Mouse (Mus musculus) lung, postnatal 36 days (tissue): ENCODE results near the gene Ptprz1.
"Not testable (repeated sequence)": the region's sequence is repeated elsewhere in the genome, so short reads cannot be mapped to it uniquely, and the experiment has no call there.

Experiments
- DNase-seq: peaks from one replicate; pipeline ENCODE4 v3.0.0; 2022; ENCODE audit warnings: mixed read lengths

Ptprz1 gene

GRCm38 (mm10) chr6:23014988-23015613, 139.8 kb downstream of the Ptprz1 start:
- no peak for DNase-seq

DNA sequence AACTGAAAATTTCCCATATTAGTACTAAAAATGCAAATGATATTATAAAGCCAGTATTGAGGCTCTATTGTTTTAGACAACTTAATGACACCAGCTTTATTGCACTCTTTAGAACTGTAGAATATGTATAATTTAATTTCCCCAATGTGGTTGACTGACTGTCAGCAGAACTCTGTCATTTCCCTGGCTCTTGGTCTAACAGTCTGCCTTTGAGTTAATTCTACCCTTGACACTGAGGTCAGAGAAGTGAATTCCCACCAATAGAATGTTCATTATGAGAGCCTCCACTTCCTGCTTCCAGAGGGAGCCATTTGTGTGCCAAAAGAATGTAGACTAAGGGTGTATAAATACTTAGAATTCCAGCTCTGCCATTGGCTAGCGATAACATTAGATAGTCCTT, 152.9 kb downstream of the Ptprz1 start:
- DNase-seq, result no peak

DNA sequence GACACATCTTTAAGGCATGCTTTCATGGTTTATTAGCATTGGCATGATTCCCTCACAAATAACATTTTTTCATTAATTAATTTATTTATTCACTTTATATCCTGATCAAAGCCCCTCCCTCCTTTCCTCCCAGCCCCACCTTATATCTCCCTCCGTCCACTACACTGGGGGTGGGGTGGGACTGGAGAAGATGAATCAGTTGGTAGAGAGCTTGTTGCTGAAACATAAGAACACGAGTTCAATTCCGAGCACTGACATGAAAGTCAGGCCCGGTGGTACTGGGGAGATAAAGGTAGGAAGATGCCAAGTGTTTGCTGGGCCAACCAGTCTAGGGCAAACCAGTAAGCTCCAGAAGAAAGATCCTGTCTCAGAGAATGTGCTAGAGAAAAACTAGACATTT, 173.5 kb downstream of the Ptprz1 start:
- DNase-seq, result no peak

DNA sequence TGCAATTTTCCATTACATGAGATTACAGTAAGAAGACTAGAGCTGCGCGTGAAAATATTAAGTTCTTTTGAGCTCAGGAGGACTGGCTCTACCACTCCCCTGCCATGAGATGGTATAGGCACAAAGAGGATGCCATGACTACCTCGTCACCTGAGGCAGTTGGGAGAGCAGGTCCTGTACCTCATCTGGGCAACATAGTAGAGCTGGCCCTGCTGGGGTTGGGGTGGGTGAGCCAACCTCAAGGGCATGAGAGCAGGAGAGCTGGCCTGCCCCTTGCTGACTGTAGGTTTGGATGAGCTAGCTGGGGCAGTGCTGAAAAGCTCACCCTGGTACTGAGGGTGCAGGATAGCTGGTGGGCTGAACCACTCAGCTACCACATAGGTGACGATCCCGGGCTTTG, 180.4 kb downstream of the Ptprz1 start:
- no peak for DNase-seq

GRCm38 (mm10) chr6:23076060-23076459, 200.8 kb downstream of the Ptprz1 start:
- DNase-seq, result no peak

DNA sequence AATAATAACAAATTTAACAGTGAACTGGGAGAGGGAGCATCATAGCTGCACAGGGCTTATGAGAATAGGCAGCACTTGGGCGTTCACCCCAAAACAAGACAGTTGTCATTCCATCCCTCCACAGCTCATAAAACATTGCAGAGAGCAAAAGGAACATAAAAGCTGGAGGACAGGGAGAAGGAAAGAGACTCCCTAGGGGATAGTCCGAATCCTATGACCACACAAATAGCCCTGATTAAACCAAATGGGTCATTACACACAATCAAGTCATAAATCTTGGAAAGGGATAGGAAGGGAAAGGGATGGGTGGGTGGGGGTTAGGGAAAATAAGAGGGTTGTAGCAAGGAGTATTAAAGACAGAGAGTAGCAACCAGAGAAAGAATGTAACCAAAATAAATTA, 203.0 kb downstream of the Ptprz1 start:
- no peak for DNase-seq

- no peak for DNase-seq
These were observed 204.8 kb downstream of the Ptprz1 start for GRCm38 (mm10) chr6:23079991-23080680.

DNA sequence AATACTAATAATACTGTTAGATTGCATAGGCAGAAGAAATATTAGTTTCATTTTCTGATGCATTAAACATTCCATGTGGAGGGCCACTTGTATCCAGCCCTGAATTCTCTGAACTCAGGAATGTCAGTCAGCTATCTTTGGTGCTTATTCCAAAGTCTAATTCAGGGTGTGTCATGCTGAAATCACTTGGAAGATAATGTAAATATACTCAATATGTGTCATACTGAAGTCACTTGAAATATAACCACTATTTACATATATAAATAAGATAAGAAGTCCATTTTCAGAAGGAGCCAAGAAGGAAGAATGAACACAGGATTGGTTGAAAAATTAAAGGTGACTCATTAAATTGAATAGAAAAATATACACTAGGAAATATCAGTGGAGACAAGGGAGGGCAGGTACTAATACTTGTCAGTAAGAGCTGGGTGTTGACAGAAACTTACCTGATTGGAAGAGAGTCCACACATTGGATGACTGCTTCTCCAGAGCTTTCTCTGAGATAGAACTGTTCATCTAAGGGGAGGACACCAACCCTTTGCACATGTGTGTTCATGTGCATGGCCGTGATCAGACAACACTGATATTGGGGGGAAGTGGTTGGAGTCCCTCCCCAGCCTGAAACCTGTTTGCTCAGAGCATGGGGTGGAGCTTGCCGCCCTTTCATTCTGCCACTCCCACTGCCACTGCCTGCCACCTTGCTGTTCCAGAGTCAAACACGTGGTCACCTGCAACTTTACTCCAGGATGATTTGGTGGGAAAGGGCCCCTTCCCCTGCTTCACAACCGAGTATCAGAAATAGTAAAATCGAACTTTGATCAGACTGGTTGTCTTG, 209.5 kb downstream of the Ptprz1 start:
- DNase-seq, result no peak

DNA sequence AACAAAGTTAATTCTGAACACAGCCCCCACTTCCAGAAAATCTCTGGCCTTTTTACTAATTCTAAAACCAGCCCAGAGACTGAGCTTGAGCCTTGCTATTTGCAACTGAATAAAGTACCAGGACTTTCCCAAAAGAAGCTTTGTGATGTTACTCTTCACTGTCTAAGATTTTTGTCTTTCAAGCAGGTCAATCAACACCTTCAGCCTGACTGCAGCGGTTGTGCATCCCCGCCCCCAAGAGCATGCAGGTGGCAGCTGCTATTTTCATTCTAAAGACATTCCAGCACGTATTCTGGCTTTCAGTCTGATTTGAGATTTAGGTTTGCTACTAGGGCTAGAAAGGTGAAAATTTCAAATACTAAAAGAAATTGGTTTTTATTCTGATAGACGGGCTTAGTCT, 214.0 kb downstream of the Ptprz1 start:
- not testable (repeated sequence) for DNase-seq

- not testable (repeated sequence) for DNase-seq
These were observed 215.2 kb downstream of the Ptprz1 start for GRCm38 (mm10) chr6:23090346-23091055.
